Mouse (Mus musculus): ENCODE results near the gene Frmd8.

GRCm38 (mm10) chr19:5842785-5843730 is 32.0 kb downstream of the Frmd8 start:
- TF ChIP-seq CTCF (IDR thresholded peaks at IDR 0.05; ENCODE audit: borderline replicate concordance, extremely low read depth, insufficient read depth, insufficient read length) (no peak), POLR2A (IDR thresholded peaks at IDR 0.05; ENCODE audit: borderline replicate concordance, extremely low read depth, insufficient read depth, insufficient read length, poor library complexity, severe bottlenecking) (no peak)
